Mouse (Mus musculus): ENCODE data around the gene Ppp4r2. TPM values are rescaled to one million over a fixed set of nuclear protein-coding genes. Genes with fewer than 3 reads are reported as not detected.

The Ppp4r2 gene
- polyA plus RNA-seq, 1 experiment from 2014 or later, result 13.5 TPM

GRCm38 (mm10) chr6:100807187-100807586 is 26.2 kb upstream of the Ppp4r2 start:
- 85% methylated on average over 9 of the region's 9 CpGs for WGBS
- H3K9me3 ChIP-seq, result no peaks in the 10 kb centered on the region
- H3K4me2 ChIP-seq, result no peak overlapping the region
- no peak overlapping the region for H3K9ac ChIP-seq
- H3K4me3 ChIP-seq, result no peak overlapping the region
- no peak overlapping the region for H3K27ac ChIP-seq (replicated peaks)
- H3K27me3 ChIP-seq (replicated peaks), result no peaks in the 10 kb centered on the region
- H3K4me1 ChIP-seq, result no peaks in the 10 kb centered on the region
- no peak for ATAC-seq (ENCODE audit: extremely low read depth, insufficient number of reproducible peaks, low FRiP score, low TSS enrichment)
- H3K36me3 ChIP-seq, result no peaks in the 10 kb centered on the region

- no peak overlapping the region for H3K9ac ChIP-seq
- H3K36me3 ChIP-seq, result no peaks in the 10 kb centered on the region
- ATAC-seq (ENCODE audit: extremely low read depth, insufficient number of reproducible peaks, low FRiP score, low TSS enrichment), result no peak
- no peaks in the 10 kb centered on the region for H3K4me1 ChIP-seq
- no peak overlapping the region for H3K4me2 ChIP-seq
- H3K27me3 ChIP-seq (replicated peaks), result no peaks in the 10 kb centered on the region
- H3K9me3 ChIP-seq, result no peaks in the 10 kb centered on the region
- no peak overlapping the region for H3K27ac ChIP-seq (replicated peaks)
- H3K4me3 ChIP-seq, result no peak overlapping the region
- 46% methylated on average over 1 of the region's 1 CpGs for WGBS
Observed at GRCm38 (mm10) chr6:100807746-100808145, 25.7 kb upstream of the Ppp4r2 start.

GRCm38 (mm10) chr6:100808221-100808778 is 25.1 kb upstream of the Ppp4r2 start:
- 79% methylated on average over 6 of the region's 6 CpGs for WGBS
- H3K4me1 ChIP-seq, result no peaks in the 10 kb centered on the region
- H3K36me3 ChIP-seq, result no peaks in the 10 kb centered on the region
- H3K27ac ChIP-seq (replicated peaks), result no peak overlapping the region
- no peaks in the 10 kb centered on the region for H3K9me3 ChIP-seq
- no peaks in the 10 kb centered on the region for H3K27me3 ChIP-seq (replicated peaks)
- no peak for ATAC-seq (ENCODE audit: extremely low read depth, insufficient number of reproducible peaks, low FRiP score, low TSS enrichment)
- H3K4me3 ChIP-seq, result no peak overlapping the region
- no peak overlapping the region for H3K4me2 ChIP-seq
- H3K9ac ChIP-seq, result no peak overlapping the region

- H3K27ac ChIP-seq (replicated peaks), result no peak overlapping the region
- no peak for ATAC-seq (ENCODE audit: extremely low read depth, insufficient number of reproducible peaks, low FRiP score, low TSS enrichment)
- WGBS, result 73% methylated on average over 4 of the region's 4 CpGs
Observed at GRCm38 (mm10) chr6:100810117-100810516, 23.3 kb upstream of the Ppp4r2 start.

GRCm38 (mm10) chr6:100811731-100812130 is 21.7 kb upstream of the Ppp4r2 start:
- ATAC-seq (ENCODE audit: extremely low read depth, insufficient number of reproducible peaks, low FRiP score, low TSS enrichment), result no peak

More at GRCm38 (mm10) chr6:100810117-100810516, 23.3 kb upstream of the Ppp4r2 start:
- no peaks in the 10 kb centered on the region for H3K36me3 ChIP-seq
- no peak overlapping the region for H3K9ac ChIP-seq
- no peak overlapping the region for H3K4me3 ChIP-seq
- no peaks in the 10 kb centered on the region for H3K4me1 ChIP-seq
- no peak overlapping the region for H3K4me2 ChIP-seq
- H3K27me3 ChIP-seq (replicated peaks), result no peaks in the 10 kb centered on the region
- H3K9me3 ChIP-seq, result no peaks in the 10 kb centered on the region

GRCm38 (mm10) chr6:100821367-100821766 is 12.1 kb upstream of the Ppp4r2 start:
- WGBS, result 73% methylated on average over 2 of the region's 2 CpGs
- no peak overlapping the region for H3K9ac ChIP-seq
- no peaks in the 10 kb centered on the region for H3K9me3 ChIP-seq
- no peaks in the 10 kb centered on the region for H3K36me3 ChIP-seq
- H3K4me1 ChIP-seq, result peaks cover 9% of the 10 kb centered on the region; the same call in 1 of the 2 replicates
- H3K4me2 ChIP-seq, result no peak overlapping the region
- H3K27ac ChIP-seq (replicated peaks), result no peak overlapping the region
- H3K27me3 ChIP-seq (replicated peaks), result no peaks in the 10 kb centered on the region
- no peak for ATAC-seq (ENCODE audit: extremely low read depth, insufficient number of reproducible peaks, low FRiP score, low TSS enrichment)
- no peak overlapping the region for H3K4me3 ChIP-seq

More at GRCm38 (mm10) chr6:100811731-100812130, 21.7 kb upstream of the Ppp4r2 start:
- H3K4me2 ChIP-seq, result no peak overlapping the region
- WGBS, result 55% methylated on average over 3 of the region's 3 CpGs
- no peaks in the 10 kb centered on the region for H3K27me3 ChIP-seq (replicated peaks)
- no peaks in the 10 kb centered on the region for H3K4me1 ChIP-seq
- no peak overlapping the region for H3K27ac ChIP-seq (replicated peaks)
- no peak overlapping the region for H3K4me3 ChIP-seq
- H3K36me3 ChIP-seq, result no peaks in the 10 kb centered on the region
- no peak overlapping the region for H3K9ac ChIP-seq
- H3K9me3 ChIP-seq, result no peaks in the 10 kb centered on the region

- Histone ChIP-seq H3K4me2 (no peak overlapping the region), H3K36me3 (no peaks in the 10 kb centered on the region), H3K27ac (replicated peaks) (no peak overlapping the region), H3K9ac (no peak overlapping the region), H3K9me3 (no peaks in the 10 kb centered on the region), H3K27me3 (replicated peaks) (no peaks in the 10 kb centered on the region), H3K4me1 (peaks cover 9% of the 10 kb centered on the region; the same call in 1 of the 2 replicates), H3K4me3 (no peak overlapping the region)
- 79% methylated on average over 1 of the region's 1 CpGs for WGBS
- ATAC-seq (ENCODE audit: extremely low read depth, insufficient number of reproducible peaks, low FRiP score, low TSS enrichment), result no peak
Observed at GRCm38 (mm10) chr6:100823356-100823755, 10.1 kb upstream of the Ppp4r2 start.

GRCm38 (mm10) chr6:100824381-100824965 is 8.9 kb upstream of the Ppp4r2 start:
- H3K27me3 ChIP-seq (replicated peaks), result no peaks in the 10 kb centered on the region
- H3K9me3 ChIP-seq, result no peaks in the 10 kb centered on the region
- H3K4me3 ChIP-seq, result no peak overlapping the region
- no peak for ATAC-seq (ENCODE audit: extremely low read depth, insufficient number of reproducible peaks, low FRiP score, low TSS enrichment)
- no peak overlapping the region for H3K27ac ChIP-seq (replicated peaks)
- WGBS, result 42% methylated on average over 7 of the region's 7 CpGs
- H3K4me1 ChIP-seq, result peaks cover 9% of the 10 kb centered on the region; the same call in 1 of the 2 replicates
- H3K9ac ChIP-seq, result no peak overlapping the region
- no peaks in the 10 kb centered on the region for H3K36me3 ChIP-seq
- H3K4me2 ChIP-seq, result no peak overlapping the region

- H3K27ac ChIP-seq (replicated peaks), result no peak overlapping the region
- no peak overlapping the region for H3K9ac ChIP-seq
- peaks cover 9% of the 10 kb centered on the region; the same call in 1 of the 2 replicates for H3K4me1 ChIP-seq
- no peak overlapping the region for H3K4me2 ChIP-seq
- H3K27me3 ChIP-seq (replicated peaks), result no peaks in the 10 kb centered on the region
- 84% methylated on average over 6 of the region's 6 CpGs for WGBS
- H3K4me3 ChIP-seq, result no peak overlapping the region
- H3K9me3 ChIP-seq, result no peaks in the 10 kb centered on the region
- H3K36me3 ChIP-seq, result no peaks in the 10 kb centered on the region
- no peak for ATAC-seq (ENCODE audit: extremely low read depth, insufficient number of reproducible peaks, low FRiP score, low TSS enrichment)
Observed at GRCm38 (mm10) chr6:100826046-100826445, 7.4 kb upstream of the Ppp4r2 start.

- Histone ChIP-seq H3K36me3 (no peaks in the 10 kb centered on the region), H3K4me3 (no peak overlapping the region), H3K4me2 (no peak overlapping the region), H3K4me1 (peaks cover 9% of the 10 kb centered on the region; the same call in 1 of the 2 replicates), H3K9ac (no peak overlapping the region), H3K27me3 (replicated peaks) (no peaks in the 10 kb centered on the region), H3K9me3 (no peaks in the 10 kb centered on the region), H3K27ac (replicated peaks) (no peak overlapping the region)
- ATAC-seq (ENCODE audit: extremely low read depth, insufficient number of reproducible peaks, low FRiP score, low TSS enrichment), result no peak
- 88% methylated on average over 7 of the region's 7 CpGs for WGBS
Observed at GRCm38 (mm10) chr6:100828565-100828964, 4.9 kb upstream of the Ppp4r2 start.

GRCm38 (mm10) chr6:100829770-100830169 is 3.7 kb upstream of the Ppp4r2 start:
- Histone ChIP-seq H3K4me1 (peaks cover 7% of the 10 kb centered on the region), H3K36me3 (0 out of 2 replicates have a peak, but pooled peaks cover 2% of the 10 kb centered on the region), H3K9me3 (no peaks in the 10 kb centered on the region), H3K27me3 (replicated peaks) (no peaks in the 10 kb centered on the region), H3K9ac (no peak overlapping the region), H3K4me2 (no peak overlapping the region), H3K27ac (replicated peaks) (no peak overlapping the region), H3K4me3 (no peak overlapping the region)
- ATAC-seq (ENCODE audit: extremely low read depth, insufficient number of reproducible peaks, low FRiP score, low TSS enrichment), result no peak
- 68% methylated on average over 5 of the region's 5 CpGs for WGBS

- Histone ChIP-seq H3K4me2 (no peak overlapping the region), H3K9me3 (no peaks in the 10 kb centered on the region), H3K4me1 (peaks cover 19% of the 10 kb centered on the region), H3K9ac (no peak overlapping the region), H3K27ac (replicated peaks) (no peak overlapping the region), H3K36me3 (peaks cover 15% of the 10 kb centered on the region), H3K27me3 (replicated peaks) (no peaks in the 10 kb centered on the region), H3K4me3 (no peak overlapping the region)
- 67% methylated on average over 3 of the region's 3 CpGs for WGBS
- ATAC-seq (ENCODE audit: extremely low read depth, insufficient number of reproducible peaks, low FRiP score, low TSS enrichment), result no peak
Observed at GRCm38 (mm10) chr6:100831188-100831587, 2.2 kb upstream of the Ppp4r2 start.
